Mouse (Mus musculus) midbrain, embryonic 16.5 days (tissue): ENCODE results near the gene Cntn2. TPM values are rescaled to one million over a fixed set of nuclear protein-coding genes. Genes with fewer than 3 reads are reported as not detected.
A peak's percentile ranks its signal among the peaks of the same experiment; 100 is the strongest.

Experiments
- ATAC-seq: fragments of 200-750 bp; cut with Nextera tagmentation; 2 replicates; pipeline ENCODE4 v1.8.0; 2017; ENCODE audit warnings: moderate TSS enrichment
- H3K27ac ChIP-seq: fragments of 300-500 bp; sonication (generic); 2 replicates; pipeline ENCODE4 v1.5.1; 2014; ENCODE audit warnings: mild to moderate bottlenecking, low read length, mixed read lengths
- H3K27me3 ChIP-seq: fragments of 300-500 bp; sonication (generic); 2 replicates; pipeline ENCODE4 v1.6.1; 2014; ENCODE audit warnings: low read depth, low read length, mixed read lengths; ENCODE audit not compliant: control insufficient read depth, insufficient read depth
- H3K36me3 ChIP-seq: fragments of 300-500 bp; sonication (generic); 2 replicates; pipeline ENCODE4 v1.6.1; 2014; ENCODE audit warnings: mild to moderate bottlenecking, low read length, moderate library complexity, mixed read lengths; ENCODE audit not compliant: control insufficient read depth, insufficient read depth
- H3K4me1 ChIP-seq: fragments of 300-500 bp; sonication (generic); 2 replicates; pipeline ENCODE4 v1.6.1; 2014; ENCODE audit warnings: mild to moderate bottlenecking, low read length, mixed read lengths; ENCODE audit not compliant: control insufficient read depth, insufficient read depth
- H3K4me2 ChIP-seq: fragments of 300-500 bp; sonication (generic); 2 replicates; pipeline ENCODE4 v1.6.1; 2014; ENCODE audit warnings: mild to moderate bottlenecking, low read length, mixed read lengths
- H3K4me3 ChIP-seq: fragments of 300-500 bp; sonication (generic); 2 replicates; pipeline ENCODE4 v1.5.1; 2014; ENCODE audit warnings: low read depth, mild to moderate bottlenecking, low read length, moderate library complexity, mixed read lengths
- H3K9ac ChIP-seq: fragments of 300-500 bp; sonication (generic); 2 replicates; pipeline ENCODE4 v1.6.1; 2014; ENCODE audit warnings: low read depth, low read length, mixed read lengths
- H3K9me3 ChIP-seq: fragments of 300-500 bp; sonication (generic); replicated peaks from 2 replicates; pipeline ENCODE4 v1.6.1; 2014; ENCODE audit warnings: mild to moderate bottlenecking, low read length, mixed read lengths; ENCODE audit not compliant: control insufficient read depth, poor library complexity, severe bottlenecking
- WGBS: fragments of 180-500 bp; shearing (Covaris S2); extraction: QIAGEN DNeasy Blood & Tissue Kit; methylation state at CpG from one replicate; pipeline ENCODE4 v1.1.7; 2014; 5-methylcytosine and 5-hydroxymethylcytosine counted together
- polyA plus RNA-seq: library from polyadenylated mRNA; unstranded; fragments of >200 nt; fragmentation: Nextera tagmentation; extraction: Ambion mirVana; gene quantifications from 2 replicates; pipeline ENCODE4 v1.2.1, GENCODE M21; 2015

Cntn2 gene
- polyA plus RNA-seq, 1 experiment from 2014 or later = 28.2 TPM

- no peaks in the 10 kb centered on the region for H3K4me1 ChIP-seq
- no peak overlapping the region for H3K27ac ChIP-seq
- no peaks in the 10 kb centered on the region for H3K9me3 ChIP-seq
- H3K4me3 ChIP-seq = no peak overlapping the region
- ATAC-seq = no peak
- 92% methylated on average over 5 of the region's 5 CpGs for WGBS
- H3K9ac ChIP-seq = no peak overlapping the region
- H3K27me3 ChIP-seq = no peaks in the 10 kb centered on the region
- H3K36me3 ChIP-seq = peaks cover under 1% of the 10 kb centered on the region; the same call in 1 of the 2 replicates
- H3K4me2 ChIP-seq = no peak overlapping the region
Measured at GRCm38 (mm10) chr1:132509771-132510170, 33.3 kb downstream of the Cntn2 start.

- no peak overlapping the region for H3K9ac ChIP-seq
- no peak overlapping the region for H3K27ac ChIP-seq
- no peak overlapping the region for H3K4me3 ChIP-seq
- peaks cover 9% of the 10 kb centered on the region for H3K36me3 ChIP-seq
- no peak for ATAC-seq
- WGBS = 97% methylated on average over 7 of the region's 7 CpGs
- H3K4me2 ChIP-seq = no peak overlapping the region
- H3K9me3 ChIP-seq = no peaks in the 10 kb centered on the region
- H3K27me3 ChIP-seq = no peaks in the 10 kb centered on the region
- H3K4me1 ChIP-seq = no peaks in the 10 kb centered on the region
Measured at GRCm38 (mm10) chr1:132506656-132507055, 36.4 kb downstream of the Cntn2 start.

GRCm38 (mm10) chr1:132506058-132506457, 37.0 kb downstream of the Cntn2 start, which contains the start of gene Tmem81:
Gene Tmem81 (plus strand): TSS chr1:132506230.
- Histone ChIP-seq H3K9me3 (no peaks in the 10 kb centered on the region), H3K36me3 (peaks cover 9% of the 10 kb centered on the region), H3K4me2 (no peak within 1 kb of the TSS), H3K9ac (no peak within 1 kb of the TSS), H3K27me3 (no peaks in the 10 kb centered on the region), H3K4me1 (no peaks in the 10 kb centered on the region), H3K4me3 (no peak within 1 kb of the TSS), H3K27ac (peak within 1 kb of the TSS; percentile 28; the same call in 1 of the 2 replicates)
- no peak for ATAC-seq
- 84% methylated on average over 7 of the region's 7 CpGs for WGBS

- no peak overlapping the region for H3K4me2 ChIP-seq
- no peaks in the 10 kb centered on the region for H3K27me3 ChIP-seq
- H3K9me3 ChIP-seq = no peaks in the 10 kb centered on the region
- no peak overlapping the region for H3K9ac ChIP-seq
- H3K36me3 ChIP-seq = peaks cover 13% of the 10 kb centered on the region
- no peaks in the 10 kb centered on the region for H3K4me1 ChIP-seq
- no peak for ATAC-seq
- H3K4me3 ChIP-seq = no peak overlapping the region
- WGBS = 79% methylated on average over 5 of the region's 5 CpGs
- H3K27ac ChIP-seq = no peak overlapping the region
Measured at GRCm38 (mm10) chr1:132505155-132505554, 37.9 kb downstream of the Cntn2 start.

- Histone ChIP-seq H3K36me3 (peaks cover 32% of the 10 kb centered on the region), H3K9me3 (no peaks in the 10 kb centered on the region), H3K4me2 (no peak overlapping the region), H3K4me1 (no peaks in the 10 kb centered on the region), H3K4me3 (no peak overlapping the region), H3K27me3 (no peaks in the 10 kb centered on the region), H3K27ac (no peak overlapping the region), H3K9ac (no peak overlapping the region)
- WGBS = 91% methylated on average over 2 of the region's 2 CpGs
- ATAC-seq = no peak
Measured at GRCm38 (mm10) chr1:132500535-132500934, 42.5 kb downstream of the Cntn2 start.

- no peak overlapping the region for H3K4me3 ChIP-seq
- ATAC-seq = no peak
- H3K27me3 ChIP-seq = no peaks in the 10 kb centered on the region
- no peak overlapping the region for H3K9ac ChIP-seq
- no peak overlapping the region for H3K27ac ChIP-seq
- H3K36me3 ChIP-seq = 0 out of 2 replicates have a peak, but pooled peaks cover 6% of the 10 kb centered on the region
- no peaks in the 10 kb centered on the region for H3K9me3 ChIP-seq
- H3K4me2 ChIP-seq = no peak overlapping the region
- WGBS = 91% methylated on average over 6 of the region's 6 CpGs
- H3K4me1 ChIP-seq = peaks cover 2% of the 10 kb centered on the region
Measured at GRCm38 (mm10) chr1:132483759-132484158, 59.3 kb downstream of the Cntn2 start.

- Histone ChIP-seq H3K9ac (no peak overlapping the region), H3K27ac (no peak overlapping the region), H3K4me2 (no peak overlapping the region), H3K9me3 (no peaks in the 10 kb centered on the region), H3K36me3 (0 out of 2 replicates have a peak, but pooled peaks cover 6% of the 10 kb centered on the region), H3K27me3 (no peaks in the 10 kb centered on the region), H3K4me1 (peaks cover 8% of the 10 kb centered on the region), H3K4me3 (no peak overlapping the region)
- 83% methylated on average over 3 of the region's 3 CpGs for WGBS
- no peak for ATAC-seq
Measured at GRCm38 (mm10) chr1:132483234-132483633, 59.8 kb downstream of the Cntn2 start.

- WGBS = 97% methylated on average over 2 of the region's 2 CpGs
- no peak overlapping the region for H3K27ac ChIP-seq
- no peak overlapping the region for H3K4me3 ChIP-seq
- no peak for ATAC-seq
- no peaks in the 10 kb centered on the region for H3K27me3 ChIP-seq
- H3K36me3 ChIP-seq = 0 out of 2 replicates have a peak, but pooled peaks cover under 1% of the 10 kb centered on the region
- H3K9me3 ChIP-seq = no peaks in the 10 kb centered on the region
- no peak overlapping the region for H3K9ac ChIP-seq
- peaks cover 12% of the 10 kb centered on the region for H3K4me1 ChIP-seq
- H3K4me2 ChIP-seq = no peak overlapping the region
Measured at GRCm38 (mm10) chr1:132481619-132482018, 61.4 kb downstream of the Cntn2 start.

- Histone ChIP-seq H3K9ac (no peak overlapping the region), H3K4me1 (peaks cover 18% of the 10 kb centered on the region), H3K36me3 (no peaks in the 10 kb centered on the region), H3K4me3 (no peak overlapping the region), H3K9me3 (no peaks in the 10 kb centered on the region), H3K27me3 (no peaks in the 10 kb centered on the region), H3K4me2 (no peak overlapping the region), H3K27ac (no peak overlapping the region)
- ATAC-seq = no peak
- 84% methylated on average over 1 of the region's 1 CpGs for WGBS
Measured at GRCm38 (mm10) chr1:132479438-132479837, 63.6 kb downstream of the Cntn2 start.
